Mouse (Mus musculus) testis, postnatal 10 days (tissue): ENCODE measurements around the gene Icos.

Experiments
- DNase-seq: peaks from one replicate; pipeline ENCODE4 v3.0.0; 2021; ENCODE audit warnings: low spot score

The Icos gene

DNA sequence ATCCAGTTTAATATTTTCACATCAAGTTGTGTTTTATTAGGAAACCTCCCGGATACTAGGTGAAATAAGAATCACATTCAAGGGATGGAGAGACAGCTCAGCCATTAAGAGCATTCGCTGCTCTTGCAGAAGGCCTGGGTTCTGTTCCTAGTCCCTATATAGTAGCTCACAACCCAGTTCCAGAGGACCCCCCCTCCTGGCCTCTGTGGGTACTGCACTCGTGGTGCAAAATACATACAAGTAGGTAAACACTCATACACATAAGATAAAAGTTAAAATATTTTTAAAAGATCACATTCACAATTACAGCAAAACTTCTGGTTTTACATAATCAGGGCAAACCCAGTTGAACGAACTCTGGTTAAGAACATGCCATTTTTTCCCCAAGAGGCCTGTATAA is 15.6 kb upstream of the Icos start:
- no peak for DNase-seq

DNA sequence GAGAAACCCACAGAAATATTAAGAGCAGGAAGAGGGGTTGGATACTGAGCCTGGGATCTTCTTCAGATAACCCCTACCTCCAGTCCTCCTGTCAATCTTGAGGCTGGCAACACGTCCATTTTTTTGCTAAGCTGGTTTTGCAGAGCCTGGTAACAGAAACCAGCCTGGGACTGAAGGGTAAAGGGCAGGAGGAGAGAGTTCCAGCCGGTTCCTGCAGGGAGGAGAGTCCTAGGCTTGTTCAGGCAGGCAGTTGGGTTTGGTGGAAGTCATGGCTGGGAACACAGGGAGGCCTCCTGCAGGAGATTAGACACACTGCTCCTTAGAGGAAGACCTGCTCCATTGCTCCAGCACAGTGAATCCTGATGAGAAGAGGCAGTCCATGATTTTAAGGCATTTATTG is 10.2 kb upstream of the Icos start:
- DNase-seq: no peak

DNA sequence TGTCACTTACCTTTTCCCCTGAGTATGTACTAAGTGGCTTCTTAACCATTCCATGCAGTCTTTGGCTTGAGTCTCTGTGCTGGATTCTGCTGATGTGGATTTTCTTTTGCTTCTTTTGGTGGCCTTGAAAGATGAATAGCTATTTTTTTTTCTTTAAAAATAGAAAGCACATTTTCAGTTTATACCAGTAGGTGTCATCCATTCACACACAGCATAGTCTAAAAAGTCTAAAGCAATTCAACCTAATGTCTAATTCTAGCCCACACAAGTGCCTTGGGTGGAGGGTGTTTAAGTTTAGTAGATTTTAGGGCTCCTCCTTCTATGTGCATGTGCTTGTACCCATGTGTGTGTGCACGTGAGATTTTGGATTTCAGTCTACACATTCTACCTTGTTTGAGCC is 6.9 kb upstream of the Icos start:
- DNase-seq: no peak

DNA sequence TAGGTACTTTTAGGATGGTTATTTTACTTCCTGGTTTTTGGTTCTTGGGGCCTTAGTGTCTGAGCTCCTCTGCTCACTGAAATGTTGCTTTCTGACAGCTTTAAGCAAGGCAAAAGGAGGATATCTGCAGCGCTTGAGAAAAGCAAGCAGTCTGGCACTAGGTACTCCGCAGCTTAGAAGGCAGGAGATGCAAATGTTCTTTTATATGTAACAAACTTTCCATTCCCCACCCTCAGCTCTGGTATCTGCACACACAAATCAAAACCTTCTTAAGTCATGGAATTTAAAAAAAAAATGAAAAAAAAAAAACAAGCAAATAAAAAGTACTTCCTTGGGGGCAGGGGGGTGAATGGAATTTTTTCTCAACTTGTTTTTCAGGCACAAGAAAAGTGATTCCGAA is 3.5 kb upstream of the Icos start:
- DNase-seq: no peak

DNA sequence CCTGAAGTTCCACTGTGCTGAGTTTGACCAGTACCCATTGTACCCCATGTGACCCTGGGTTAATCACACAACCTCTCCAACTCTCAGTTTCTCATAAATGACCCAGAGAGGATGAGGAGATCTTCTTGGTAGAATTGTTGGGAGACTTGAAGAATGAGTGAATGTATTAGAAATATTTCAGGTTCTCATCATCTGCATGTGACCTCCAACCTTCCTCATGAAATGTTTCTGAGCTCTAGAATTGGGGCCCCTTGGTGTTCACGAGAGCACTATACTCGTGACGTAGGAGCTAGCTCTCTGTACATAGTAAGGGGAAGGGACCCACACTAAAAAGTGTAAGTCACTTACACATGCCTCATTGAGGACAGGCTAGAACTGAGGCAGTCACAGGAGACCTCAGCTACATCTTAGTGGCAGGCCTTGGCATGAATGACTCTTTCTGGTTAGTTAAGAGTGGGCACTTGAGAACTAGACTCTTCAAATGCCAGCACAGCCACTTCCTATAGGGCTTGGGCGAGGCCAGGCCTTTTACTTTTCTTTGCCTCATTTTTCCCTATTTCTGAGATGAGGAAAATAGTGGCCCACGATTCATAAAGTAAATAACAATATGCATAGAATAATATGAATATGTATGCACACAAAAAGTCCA is 2.0 kb upstream of the Icos start:
- DNase-seq: no peak

DNA sequence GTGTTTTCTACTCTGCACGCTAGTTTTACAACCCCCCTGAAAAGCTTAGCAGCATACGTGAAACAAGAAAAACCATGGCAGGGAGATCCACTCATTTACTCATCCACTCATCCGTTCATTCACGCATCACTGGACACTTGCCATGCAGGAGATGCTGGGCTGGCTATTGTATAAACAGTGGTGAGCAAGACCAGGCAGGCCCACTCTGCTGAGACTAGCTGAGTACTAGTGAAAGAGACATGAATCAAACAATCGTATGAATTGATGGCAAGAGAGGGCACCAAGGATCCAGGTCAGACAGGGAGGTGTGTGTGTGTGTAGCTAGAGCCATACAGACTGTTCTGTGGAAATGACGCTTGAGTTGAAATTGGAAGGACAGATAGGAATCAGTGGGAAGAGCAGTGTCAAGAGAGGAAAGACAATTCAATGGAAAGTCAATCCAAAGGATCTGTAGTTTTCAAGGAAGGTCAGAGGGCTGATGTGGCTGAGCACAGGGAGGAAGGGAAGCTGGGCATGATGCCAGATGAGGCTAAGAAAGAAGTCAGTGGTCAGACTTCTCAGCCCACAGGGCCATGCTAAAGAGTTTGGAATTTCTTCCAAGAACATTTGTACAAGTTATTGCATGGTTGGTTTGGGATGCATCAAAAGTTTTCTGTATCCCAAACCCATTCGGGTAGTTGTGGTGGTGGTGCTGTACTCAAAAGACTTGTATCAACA is 1.6 kb downstream of the Icos start:
- DNase-seq: no peak

DNA sequence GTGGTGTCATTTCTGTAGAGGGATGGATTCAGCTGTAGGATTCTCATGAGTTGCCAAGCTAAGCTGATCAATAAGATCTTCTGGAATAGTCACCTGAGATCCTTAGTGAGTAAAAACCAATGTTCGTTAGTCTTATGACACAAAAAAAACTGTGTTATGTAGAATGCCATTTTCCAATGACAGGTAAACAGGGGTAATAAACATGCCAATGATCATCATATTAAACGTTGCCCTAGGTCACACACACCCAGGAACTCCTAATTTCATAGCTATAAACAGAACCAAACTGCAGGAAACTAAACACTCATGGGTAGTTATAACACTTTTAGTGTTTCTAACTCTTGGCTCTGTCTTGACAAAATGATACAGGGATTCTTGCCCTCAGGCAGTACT is 2.1 kb downstream of the Icos start:
- DNase-seq: no peak

DNA sequence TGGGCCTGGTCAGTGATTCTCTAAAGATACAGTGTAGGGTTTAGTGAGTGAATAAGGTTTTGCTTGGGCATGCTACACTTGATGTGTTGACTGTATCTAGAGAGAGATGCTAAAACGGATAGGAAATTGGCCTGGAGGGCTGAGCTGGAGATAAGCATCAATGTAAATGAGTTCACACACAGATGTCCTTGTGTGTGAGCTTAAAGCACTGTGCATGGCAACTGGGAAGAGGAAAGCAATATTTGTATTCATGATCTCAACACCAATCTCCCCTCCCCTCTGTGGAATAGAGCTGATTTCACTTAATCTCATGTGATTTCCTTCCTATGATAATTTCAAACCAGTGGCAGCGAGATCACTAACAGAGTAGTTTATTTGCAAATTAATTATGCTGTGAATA is 7.3 kb downstream of the Icos start:
- no peak for DNase-seq

DNA sequence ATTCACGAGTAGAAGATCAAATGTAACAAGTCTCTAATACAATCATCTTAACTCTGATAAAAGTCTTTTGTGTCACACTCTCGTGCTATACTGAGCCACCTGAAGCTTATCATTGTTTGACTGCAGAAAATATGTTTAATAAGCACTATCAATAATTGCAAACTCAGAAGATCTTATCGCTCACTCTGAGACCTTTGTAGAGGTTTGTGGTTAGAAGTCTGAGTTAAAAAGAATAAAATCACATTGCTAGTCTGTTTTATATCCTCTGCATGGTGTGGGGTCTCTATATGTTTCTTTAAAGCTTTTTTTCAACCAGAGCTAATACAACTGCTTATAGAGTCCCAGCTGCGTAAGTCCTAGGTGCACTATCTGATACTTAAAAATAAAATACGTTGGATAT is 8.4 kb downstream of the Icos start:
- no peak for DNase-seq

DNA sequence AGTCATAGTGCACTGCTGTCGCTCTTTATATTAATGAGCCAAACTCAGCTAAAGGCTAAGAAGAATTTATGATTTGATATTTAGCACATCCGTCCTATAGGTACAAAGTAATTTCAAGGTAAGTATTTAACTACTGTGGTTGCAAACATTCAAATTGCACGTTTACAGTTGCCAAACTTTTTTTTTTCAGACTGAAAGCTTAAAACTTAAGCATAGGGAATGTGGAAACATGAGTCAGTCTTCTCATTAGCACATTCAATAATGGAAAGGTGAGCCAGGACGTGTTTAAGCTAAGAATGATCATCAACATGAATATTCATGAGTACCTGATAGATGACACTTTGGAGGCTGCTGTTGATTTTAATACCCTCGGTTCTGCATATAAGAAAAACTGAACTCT is 11.4 kb downstream of the Icos start:
- DNase-seq: no peak

DNA sequence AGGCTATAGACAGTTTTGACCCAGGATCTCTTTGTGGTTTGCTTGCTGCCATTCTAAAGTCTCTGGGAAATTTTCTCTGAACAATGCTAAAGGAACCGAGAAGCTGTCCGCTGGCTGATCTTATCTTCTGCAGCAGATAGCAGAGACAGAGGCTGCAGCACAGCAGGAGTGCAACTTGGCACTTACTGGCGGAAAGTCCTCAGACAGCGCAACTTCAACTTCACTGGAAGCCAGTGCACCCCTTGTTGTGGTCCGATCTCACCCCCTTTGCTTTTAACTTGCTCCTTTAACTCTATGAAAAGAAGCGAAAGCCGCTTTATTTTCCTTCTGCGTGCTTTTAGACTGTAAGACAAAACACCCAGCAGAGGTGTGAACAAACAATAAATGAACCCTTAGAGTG is 12.6 kb downstream of the Icos start:
- no peak for DNase-seq

DNA sequence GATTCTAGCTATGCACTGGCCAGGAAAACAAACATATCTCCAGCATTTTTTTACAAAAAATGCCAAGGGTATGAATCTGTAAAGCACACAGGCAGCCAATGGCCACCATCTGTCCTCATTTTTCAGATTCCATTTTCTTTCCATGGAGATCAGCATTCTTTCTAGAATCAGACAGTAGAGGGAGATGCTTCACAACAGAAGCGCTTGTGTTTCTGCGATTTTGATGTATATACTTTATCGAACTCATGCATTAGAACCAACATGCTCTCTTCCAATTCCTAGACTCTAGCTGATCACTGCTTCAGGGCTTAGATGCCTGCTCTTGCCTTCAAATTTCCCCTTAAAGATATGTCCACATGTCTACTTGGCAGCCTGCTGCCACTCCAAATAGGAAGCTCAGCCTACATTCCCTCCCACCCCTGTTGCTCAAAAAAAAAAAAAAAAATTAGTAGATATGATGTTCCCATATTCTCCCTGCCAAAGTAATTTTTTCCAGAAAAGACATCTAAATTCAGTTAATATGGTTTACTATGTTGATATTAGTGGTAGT is 20.4 kb downstream of the Icos start:
- DNase-seq: no peak

DNA sequence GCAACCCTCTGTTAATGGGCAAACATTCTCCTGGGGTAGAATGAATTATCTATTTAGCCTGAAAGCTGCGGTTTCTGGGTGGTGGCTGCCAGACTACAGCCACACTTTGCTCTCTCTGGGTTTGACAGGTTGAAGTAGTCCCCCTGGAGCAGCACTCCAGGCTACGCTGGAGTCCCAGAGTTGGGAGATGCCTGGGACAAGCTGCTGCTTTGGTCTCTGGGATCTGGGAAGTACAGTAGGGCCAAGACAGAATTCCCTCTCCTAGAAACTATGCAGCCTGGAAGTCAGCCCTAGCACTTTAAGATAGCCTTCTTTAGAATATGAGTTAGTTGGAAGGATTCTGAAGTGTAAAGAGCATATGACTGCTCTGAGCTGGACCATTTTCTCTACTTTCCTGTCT is 21.0 kb downstream of the Icos start:
- DNase-seq: no peak

DNA sequence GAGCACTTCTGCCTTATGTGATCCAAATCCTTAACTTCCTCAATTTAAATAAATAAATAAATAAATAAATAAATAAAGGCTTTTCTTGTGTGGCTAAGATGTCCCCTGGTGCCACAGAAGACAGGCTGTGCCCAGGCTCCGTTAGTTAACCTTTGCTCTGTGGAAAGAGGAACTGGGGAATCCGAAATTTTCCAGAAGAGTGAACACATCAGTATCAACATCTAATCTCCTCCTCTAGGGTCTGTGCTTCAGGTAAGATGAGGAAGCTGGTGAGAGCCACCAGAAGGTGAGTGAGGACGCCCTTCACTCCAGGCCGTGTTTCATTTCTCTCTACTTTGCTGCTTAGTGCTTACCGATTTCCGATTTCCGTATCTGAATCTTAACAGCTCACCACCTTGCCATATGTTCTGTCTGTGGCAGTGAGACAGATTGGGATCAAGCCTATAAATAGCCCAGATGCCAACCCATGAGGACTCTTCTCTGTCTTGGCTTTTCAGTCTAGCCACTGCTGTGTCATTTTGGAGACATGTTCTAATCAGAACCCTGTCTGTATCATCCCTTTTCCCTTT is 24.1 kb downstream of the Icos start:
- no peak for DNase-seq

DNA sequence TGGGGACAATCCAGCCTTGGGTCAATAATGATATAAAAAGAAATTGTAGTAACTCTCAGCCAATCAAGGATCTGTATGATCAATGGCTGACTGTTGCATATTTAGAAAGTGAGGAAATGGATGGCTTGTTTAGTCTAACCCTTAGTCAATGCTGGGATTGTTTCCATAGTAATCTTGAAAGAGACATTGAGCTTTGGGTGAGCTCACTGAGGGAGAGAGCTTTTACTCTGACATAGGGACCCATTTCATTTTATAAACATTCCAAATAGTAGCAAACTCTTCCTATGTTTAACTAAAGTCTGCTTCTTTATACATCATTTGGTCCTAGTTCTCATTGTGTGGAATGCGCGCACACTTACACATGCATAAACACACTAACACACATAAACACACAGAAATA is 28.5 kb downstream of the Icos start:
- no peak for DNase-seq

DNA sequence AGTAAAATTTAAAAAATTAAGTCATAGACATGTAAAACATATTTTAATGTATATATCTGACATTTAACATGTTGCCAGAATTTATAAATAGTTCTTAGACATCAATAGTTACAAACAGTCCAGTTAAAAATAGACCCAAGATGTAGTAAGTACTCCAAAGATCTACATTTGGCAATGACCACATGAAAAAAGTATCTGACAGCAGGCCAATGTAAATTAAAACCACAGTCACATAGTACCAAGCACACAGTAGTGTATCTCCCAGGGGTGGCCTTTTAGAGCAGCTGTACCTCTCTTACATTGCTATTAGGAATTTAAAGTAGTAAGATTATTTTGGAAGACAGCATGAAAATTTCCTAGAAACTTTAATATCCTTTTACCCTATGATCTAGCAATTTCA is 29.8 kb downstream of the Icos start:
- no peak for DNase-seq

DNA sequence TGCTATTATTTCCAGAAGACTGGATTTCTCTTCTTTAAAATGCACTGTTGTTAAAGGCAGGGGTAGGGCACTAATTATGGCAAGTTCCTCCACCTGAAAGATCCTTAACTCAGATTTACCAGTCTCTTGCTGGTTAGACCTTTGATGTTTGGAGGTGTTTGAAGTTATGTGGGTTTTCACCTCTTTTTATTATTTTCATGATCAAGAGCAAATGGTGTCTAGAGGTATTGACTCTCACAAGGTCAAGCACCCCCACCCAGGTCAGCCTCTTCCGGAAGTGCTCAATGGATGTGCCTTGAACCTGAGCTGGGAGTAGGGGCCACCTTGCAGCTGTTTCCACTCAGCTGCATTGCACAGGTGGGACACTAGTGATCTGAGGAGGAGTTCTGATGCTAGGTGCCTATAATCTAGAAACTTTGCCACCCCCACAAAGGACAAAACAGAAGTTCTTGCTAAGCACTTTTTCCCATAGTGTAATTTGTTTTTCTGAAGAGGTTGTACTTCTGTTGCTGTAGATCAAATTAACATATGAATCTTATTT is 38.9 kb downstream of the Icos start:
- DNase-seq: no peak

DNA sequence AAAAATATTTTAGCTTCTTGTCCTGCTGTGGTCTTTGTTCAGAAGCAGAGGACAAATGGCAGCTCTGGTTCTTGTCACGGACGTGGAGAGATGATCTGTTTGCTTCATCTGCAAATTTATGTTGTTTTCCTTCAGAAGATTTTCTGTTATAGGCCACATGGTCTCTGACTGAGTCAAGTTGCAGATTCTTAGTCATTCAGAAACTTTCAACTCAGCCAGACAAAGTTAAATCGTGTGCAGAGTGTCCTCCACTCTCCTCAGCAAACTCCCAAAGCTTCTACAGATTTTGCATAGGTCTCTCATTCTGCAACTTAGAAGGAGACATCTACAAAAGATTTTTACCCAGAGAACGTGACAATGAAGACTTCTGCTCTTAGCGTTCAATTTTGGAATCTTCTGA is 49.0 kb downstream of the Icos start:
- no peak for DNase-seq

DNA sequence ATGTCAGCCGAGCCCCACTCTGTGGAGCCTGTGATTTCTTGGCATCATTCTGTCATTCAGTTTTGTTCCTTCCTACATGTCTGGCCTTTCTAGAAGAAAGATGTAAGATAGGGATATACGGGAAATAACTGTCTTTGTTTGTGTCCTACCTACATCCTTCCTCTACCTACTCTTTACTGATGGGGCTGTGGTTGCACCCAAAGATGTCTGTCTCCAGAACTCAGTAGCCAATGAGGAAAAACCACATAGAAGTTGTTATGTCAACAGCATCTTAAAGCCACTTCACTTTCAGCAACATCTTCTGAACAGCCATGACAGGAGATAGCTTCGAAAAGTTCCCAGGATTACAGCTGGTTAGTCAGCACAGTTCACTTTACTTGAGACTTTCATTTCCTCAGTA is 49.8 kb downstream of the Icos start:
- DNase-seq: no peak

DNA sequence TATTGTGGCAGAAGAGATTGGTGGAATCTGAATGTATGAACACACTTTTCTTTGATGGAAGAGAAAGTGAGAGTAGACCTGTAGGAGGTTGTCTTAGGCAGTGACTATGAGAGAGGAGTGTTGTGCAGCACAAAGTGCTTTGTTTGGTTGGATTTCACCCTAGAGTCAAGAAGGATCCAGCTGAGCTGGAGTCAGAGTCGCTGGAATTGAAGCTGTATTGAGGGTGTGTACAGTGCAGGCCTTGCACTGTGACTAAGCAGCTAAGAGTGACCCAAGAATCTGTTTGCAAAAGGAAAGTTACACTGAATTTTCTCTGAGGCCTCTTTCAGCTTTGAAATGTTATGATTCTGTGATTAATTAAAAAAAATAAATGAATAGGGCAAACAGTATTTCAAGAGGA is 52.2 kb downstream of the Icos start:
- no peak for DNase-seq

DNA sequence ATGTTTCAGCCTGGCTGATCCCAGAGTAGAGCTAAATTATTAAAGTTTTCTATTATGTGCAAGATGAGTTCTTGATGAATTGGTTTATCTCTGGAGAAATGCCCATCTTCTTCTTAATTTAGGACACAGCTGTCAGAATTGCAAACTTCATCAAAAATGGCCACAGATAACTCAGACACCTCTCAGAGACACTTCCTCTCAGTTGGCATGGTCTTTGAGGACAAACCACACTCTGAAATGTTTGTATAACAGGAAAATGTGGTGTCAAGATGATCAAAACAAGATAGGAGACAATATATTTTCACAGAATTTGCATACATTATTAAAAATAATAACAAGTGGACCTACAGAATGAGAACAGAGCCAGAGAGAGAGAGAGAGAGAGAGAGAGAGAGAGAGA is 52.8 kb downstream of the Icos start:
- DNase-seq: no peak

DNA sequence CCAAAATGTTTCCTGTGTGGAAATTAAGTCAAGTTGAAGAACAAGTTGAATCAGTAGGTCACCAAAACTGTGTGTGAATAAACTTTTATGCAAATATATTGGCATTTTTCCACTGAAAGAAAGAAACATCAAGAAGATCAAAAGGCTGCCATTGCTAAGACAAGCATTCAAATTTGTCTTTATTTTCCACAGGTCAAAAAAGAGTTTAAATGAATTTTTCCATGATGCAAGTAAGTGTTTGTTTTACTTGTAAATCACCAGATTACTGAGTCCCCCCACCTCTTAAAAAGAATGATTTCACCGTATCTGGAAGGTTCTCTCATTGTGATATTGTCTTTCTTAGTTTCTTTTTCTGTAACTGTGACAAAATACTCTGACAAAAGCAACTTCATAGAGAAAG is 57.5 kb downstream of the Icos start:
- DNase-seq: no peak

DNA sequence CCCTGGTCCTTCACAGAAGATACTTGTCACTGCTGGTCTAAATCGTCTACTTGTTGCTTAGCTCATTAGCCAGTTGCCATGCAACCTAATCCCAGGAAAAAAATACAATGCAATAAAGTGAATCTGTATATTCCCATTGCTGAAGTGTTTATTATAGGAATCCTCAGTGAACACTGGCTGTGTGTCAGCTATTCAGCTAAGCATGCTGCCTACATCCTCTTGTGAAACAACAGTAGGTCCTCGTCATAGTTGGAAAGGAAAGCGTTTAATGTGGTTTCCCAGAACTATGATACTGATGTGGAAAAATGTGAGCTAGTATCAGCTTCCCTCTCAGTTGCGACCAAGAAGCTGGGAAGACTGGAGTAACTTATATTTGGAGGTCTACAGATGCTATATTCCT is 60.5 kb downstream of the Icos start:
- no peak for DNase-seq
